Mouse (Mus musculus) left cerebral cortex, postnatal 10 days (tissue): ENCODE data around the gene Rbks. TPM values are rescaled to one million over a fixed set of nuclear protein-coding genes. Genes with fewer than 3 reads are reported as not detected.
"Not testable (repeated sequence)": the region's sequence is repeated elsewhere in the genome, so short reads cannot be mapped to it uniquely, and the experiment has no call there.

ENCODE experiments used
- DNase-seq, 2 experiments: peaks; one replicate each; pipeline ENCODE4 v3.0.0; 2021 to 2022; ENCODE audit warnings: low spot score in 2 of 2, mixed read lengths in 1 of 2; ENCODE audit errors: extremely low spot score in 1 of 2
- intact Hi-C: fragments of 180-260 bp; cut with DNase I; formaldehyde crosslinking; loops from one replicate; pipeline ENCODE4 v1.15.1; 2025
- microRNA-seq: library from miRNA; unstranded; fragments of <30 nt; microRNA quantifications from one replicate; pipeline ENCODE4 v1.2.0, GENCODE M21; 2022
- total RNA-seq, 2 experiments: library from RNA; stranded (reverse); gene quantifications; 2 replicates each; pipeline ENCODE4 v1.2.3; 2021

The Rbks gene
- total RNA-seq, 2 experiments from 2014 or later, result 2.1 to 2.5 TPM

DNA sequence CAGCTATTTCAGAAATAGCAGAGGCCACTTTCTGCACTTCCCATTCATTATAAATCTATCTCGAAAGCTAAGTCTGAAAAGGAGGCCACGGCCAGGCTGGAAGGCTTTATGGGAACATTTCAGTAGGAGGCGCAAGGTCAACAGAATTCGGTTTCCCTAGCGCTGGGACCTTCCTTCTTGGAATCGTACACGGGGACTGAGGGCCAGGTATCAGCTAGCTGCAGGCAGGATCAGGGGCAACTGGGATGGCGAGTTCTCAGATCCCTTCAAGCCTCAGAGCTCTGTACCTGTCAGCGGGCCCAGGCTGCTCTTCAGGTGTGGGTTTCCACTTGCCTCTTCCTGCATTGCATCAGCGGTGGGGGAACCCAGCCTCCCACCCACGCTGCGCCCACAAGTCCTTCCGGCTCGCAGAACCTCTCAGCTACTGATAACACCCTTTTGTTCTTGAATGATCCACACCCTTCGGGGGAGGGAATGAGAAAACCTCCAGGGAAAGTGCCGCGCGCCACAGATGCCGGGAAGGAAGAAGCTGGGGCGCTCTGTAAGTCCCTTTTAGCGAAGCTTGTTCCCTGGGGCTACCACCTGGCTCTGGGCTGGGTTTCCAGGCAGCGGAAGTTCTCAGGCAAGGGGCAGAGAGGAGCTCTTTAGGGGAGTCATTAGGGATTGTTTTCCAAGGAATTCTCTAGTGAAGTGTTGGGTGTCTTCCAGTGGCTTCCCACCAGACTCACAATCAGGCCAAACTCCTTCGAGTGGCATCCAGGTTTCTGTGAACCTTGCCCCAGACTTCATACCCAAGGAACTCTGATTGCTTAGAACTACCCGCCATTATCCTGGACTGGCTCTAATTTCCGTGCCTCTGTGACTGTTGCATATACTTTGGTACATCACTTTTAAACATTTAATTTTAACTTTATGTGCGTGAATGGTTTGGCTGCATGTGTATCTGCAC, 100.7 kb downstream of the Rbks start, which contains the start of gene Mrpl33:
TSS of gene Mrpl33 (plus strand) at position 455 of the 949 bp plus-strand sequence.
- peak in 1 of 2 experiments; percentile 41 for DNase-seq
- intact Hi-C loops, result loop anchor here (10.0 kb wide), 1 partner anchor 538 kb away; the partner anchor contains the start of gene Fosl2

DNA sequence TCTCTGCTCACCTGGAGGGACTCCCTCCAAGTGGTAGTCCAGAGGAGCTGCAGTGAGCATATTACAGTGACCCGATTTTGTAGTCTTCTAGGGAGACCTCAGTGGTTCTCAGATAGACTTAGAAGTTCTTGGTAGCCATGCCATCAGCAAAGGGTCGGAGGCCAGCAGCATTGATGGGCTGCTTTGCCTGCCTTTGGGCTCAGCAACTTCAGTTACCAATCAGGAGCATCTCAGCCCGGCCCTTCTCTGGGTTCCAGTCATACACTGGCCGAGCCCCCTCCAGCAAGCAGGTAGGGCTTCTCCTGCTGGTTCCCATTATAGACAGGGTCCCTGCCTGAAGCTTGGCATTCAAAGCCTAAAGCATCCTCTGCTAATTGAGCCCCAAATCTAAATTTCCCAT, 101.6 kb downstream of the Rbks start:
- no peak for DNase-seq
- intact Hi-C loops, result loop anchor here (10.0 kb wide), 1 partner anchor 539 kb away; the partner anchor contains the start of gene Fosl2

DNA sequence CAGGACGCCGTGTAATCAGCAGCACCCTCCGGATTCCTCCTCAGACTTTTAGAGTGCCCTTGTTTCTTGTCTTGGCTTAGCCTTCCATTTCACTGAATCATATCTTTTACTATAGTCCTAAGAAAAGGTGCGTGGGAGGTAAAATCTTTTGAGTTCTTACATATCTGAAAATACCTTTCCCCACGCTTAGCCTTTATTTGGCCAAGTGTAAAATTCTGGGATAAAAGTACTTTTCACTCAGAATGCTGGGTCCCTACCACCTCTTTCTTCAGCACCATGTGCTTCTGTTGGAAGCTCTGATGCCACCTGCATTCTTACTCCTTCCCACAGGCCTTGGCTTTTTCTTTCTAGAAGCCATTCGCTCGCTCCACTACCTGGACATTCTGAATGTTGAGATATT, 106.3 kb downstream of the Rbks start:
- intact Hi-C loops, result loop anchor here (10.0 kb wide), 1 partner anchor 544 kb away; the partner anchor contains the start of gene Fosl2
- DNase-seq, result no peak

DNA sequence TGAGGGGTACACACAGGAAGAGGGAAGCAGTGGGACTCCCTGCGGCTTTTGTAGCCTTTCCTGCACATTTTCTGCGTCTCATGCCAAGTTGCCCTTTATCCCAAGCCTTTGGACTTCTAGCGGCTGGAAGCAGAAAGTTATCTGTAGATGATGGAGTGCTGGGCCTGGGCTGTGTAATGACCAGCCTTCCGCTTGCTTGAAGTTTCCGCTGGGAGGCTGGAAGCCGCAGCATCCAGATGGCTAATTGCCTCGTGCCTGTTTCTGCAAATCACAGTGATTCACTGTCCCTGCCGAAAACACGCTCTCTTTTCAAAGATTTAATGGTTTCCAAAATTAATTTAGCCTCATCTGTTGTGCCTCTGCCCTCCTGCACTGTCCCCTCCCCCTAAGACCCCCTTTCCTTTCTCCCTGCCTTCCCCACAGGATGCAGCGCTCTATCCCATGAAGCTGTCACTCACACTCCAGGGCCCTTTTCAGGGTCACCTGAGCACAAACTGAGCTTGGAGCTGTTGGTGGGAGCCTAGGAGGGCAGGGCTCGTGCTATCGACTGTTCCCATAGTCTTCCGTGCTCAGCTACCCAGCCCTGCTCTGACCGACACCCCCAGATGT, 107.6 kb downstream of the Rbks start:
- DNase-seq, result no peak
- intact Hi-C loops, result loop anchor here (1.0 to 10.0 kb wide), 2 partner anchors 12 to 545 kb away; partner anchors contain the start of gene Fosl2

DNA sequence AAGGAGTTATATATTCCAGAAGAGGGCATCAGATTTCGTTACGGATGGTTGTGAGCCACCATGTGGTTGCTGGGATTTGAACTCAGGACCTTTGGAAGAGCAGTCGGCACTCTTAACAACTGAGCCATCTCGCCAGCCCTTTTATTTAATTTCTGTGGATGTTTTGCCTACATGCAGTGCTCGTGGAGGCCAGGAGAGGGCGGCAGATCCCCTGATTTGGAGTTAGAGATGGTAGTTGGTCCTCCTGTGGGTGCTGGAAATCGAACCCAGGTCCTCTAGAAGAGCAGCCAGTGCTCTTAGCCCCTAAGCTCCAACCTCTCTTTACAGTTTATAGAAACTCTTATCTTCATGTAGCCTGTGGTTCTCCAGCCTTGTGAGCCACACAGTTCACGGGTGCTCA, 108.8 kb downstream of the Rbks start:
- DNase-seq, result not testable (repeated sequence)
- intact Hi-C loops, result loop anchor here (1.0 kb wide), 1 partner anchor 10 kb away; no protein-coding TSS in a partner anchor

DNA sequence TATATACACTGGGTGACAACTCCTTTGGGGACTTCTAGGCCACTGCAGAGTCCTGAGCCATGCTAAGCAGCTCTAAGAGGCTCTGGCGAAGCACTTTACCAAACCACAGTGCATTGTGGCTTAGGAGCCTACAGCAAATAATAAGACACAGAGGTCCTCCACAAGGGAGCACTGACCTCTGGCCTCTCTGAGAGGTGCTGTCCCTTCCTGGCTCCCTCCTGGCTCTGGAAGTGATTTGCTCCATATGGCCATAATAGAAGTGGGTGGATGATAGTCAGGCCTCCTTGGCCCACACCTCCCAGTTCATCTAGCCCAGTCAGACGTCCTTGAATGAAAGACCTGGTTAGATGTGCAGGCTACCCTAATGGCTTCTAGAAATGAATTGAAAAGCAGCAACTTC, 109.4 kb downstream of the Rbks start:
- DNase-seq, result no peak
- intact Hi-C loops, result no loop called here

DNA sequence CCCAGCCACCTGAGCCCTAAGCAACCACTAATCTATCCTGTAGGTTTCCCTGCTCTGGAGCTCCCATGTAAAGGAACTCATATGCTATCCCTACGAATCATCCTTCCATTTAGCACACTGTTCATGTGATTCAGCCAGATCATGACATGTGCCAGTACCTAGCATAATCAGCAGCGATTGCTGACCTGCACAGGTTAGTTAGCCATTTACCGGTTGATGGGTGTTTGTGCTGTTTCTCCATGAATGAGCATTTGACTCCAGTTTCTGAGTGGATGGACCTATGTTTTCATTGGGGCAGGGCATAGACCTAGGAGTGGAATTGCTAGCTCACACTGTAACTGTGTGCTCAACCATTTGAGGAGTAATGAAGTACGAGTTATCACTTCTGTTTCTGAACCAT, 111.9 kb downstream of the Rbks start:
- DNase-seq, result no peak
- intact Hi-C loops, result no loop called here

DNA sequence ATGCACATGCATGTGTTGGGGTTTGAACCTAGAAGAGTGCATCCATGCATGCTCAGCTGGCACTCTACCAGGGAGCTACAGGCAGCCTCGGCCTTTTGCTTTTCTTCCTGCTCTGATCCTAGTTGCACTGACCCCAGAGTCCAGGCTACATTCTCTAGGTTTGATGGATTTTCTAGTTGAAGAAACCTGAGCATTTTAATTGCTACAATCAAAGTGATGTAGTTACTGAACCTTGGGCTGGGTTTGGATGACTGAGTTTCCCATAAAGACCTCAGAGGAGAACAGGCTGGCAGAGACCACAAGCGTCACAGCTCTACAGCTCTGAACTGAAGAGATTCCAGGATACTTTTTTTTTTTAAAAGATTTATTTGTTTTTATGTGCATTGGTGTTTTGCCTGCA, 114.2 kb downstream of the Rbks start:
- no peak for DNase-seq
- intact Hi-C loops, result no loop called here

DNA sequence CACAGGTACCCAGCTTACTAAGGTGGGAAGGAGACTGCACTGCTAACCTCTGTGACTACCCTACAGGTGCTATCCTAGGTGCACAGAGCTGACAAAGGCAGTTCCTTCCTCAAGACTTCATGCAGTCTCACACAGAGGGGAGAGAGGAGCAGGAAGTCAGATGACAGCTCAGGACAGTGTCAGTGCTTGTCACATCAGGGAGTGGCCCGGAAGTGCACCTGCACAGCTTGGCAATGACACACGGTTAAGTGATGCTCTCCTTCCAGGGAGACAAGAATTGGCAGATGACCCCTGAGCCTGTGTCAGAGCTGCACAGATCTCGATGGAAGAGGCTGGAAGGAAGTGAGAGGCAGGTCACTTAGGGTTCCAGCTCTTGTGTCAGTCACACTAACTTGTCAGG, 115.5 kb downstream of the Rbks start:
- intact Hi-C loops, result no loop called here
- no peak for DNase-seq

DNA sequence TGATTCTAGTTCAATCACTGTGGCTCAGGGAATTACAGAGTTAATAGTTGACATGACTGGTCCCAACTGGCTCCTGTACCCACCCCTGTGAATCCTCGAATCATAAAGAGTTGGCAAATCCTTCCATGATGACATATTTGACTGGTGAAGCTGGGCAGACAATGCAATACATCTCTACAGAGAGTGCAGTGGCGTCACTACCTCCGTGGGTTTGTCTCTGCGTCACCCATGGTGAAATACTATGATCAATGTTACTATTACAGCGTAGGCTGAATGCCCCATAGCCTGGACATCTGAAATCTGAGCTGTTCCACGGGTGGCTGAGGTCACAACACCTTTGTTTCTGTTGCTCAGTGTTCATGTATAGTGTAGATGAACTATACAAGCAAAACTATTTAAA, 116.2 kb downstream of the Rbks start:
- intact Hi-C loops, result no loop called here

DNA sequence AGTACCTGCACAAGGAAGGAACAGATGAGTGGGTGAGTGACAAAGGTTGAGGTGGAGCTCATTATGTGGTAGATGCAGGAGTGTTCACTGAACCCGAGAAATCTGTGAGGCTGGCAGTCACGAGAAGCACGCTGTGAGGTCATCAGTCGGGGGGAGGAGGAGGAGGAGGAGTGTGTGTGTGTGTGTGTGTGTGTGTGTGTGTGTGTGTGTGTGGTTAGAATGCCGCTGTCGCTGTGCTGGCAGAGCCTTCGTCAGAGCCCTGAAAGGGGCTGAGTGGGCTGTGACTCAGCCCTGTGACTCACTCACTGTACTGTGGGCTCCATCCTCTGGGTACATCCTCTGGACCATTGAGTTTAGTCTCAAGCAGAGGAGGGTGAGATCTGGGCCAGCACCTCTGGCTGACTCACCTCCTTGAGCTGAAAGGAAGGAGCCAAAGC, 120.9 kb downstream of the Rbks start:
- no peak for DNase-seq
- intact Hi-C loops, result no loop called here

More for the DNA sequence above, 116.2 kb downstream of the Rbks start:
- DNase-seq, result no peak

Small RNA genes within 50 kb of the gene (microRNA-seq; reads per million reads assigned to microRNA genes)
- not detected for gene Mir3473e

Other genes with a start within 250 kb of the Rbks start
- gene Zfp512, start 245.2 kb downstream of the Rbks start, total RNA-seq, result 10 to 100 TPM; 58.2 to 60.8 TPM
- gene 4930548H24Rik, start 211.9 kb downstream of the Rbks start, total RNA-seq, result under 1 TPM; 0.13 to 0.20 TPM
- 10 to 100 TPM; 37.5 to 40.5 TPM for gene Gpn1, start 202.9 kb downstream of the Rbks start, total RNA-seq
- 10 to 100 TPM; 41.9 to 47.4 TPM for gene Slc4a1ap, start 170.6 kb downstream of the Rbks start, total RNA-seq
- 10 to 100 TPM; 14.9 to 17.8 TPM for gene Supt7l, start 169.8 kb downstream of the Rbks start, total RNA-seq
- 100 to 1,000 TPM; 116 to 134 TPM for gene Mrpl33, start 100.7 kb downstream of the Rbks start, total RNA-seq
- gene Babam2, start 57 bp upstream of the Rbks start, total RNA-seq, result 10 to 100 TPM; 40.5 to 48.7 TPM